Mouse (Mus musculus) mesoderm, embryonic 11.5 days (tissue): ENCODE results near the gene Eif3k.
A peak's percentile ranks its signal among the peaks of the same experiment; 100 is the strongest.

Source experiments
- DNase-seq: peaks from one replicate; pipeline ENCODE4 v3.0.0-alpha.2; 2012; ENCODE audit warnings: low read depth, low spot score

Gene Eif3k

GRCm38 (mm10) chr7:28939418-28940183 lies 42.1 kb downstream of the Eif3k start:
- no peak for DNase-seq

GRCm38 (mm10) chr7:28938654-28939053 lies 43.0 kb downstream of the Eif3k start:
- DNase-seq, result no peak

- DNase-seq, result no peak
Observed at GRCm38 (mm10) chr7:28936787-28937186, 44.9 kb downstream of the Eif3k start.

GRCm38 (mm10) chr7:28933825-28934224 lies 47.8 kb downstream of the Eif3k start:
- DNase-seq, result no peak

GRCm38 (mm10) chr7:28932421-28933041 lies 49.1 kb downstream of the Eif3k start:
- no peak for DNase-seq

GRCm38 (mm10) chr7:28931695-28932039 lies 50.0 kb downstream of the Eif3k start:
- no peak for DNase-seq

GRCm38 (mm10) chr7:28931032-28931694 lies 50.5 kb downstream of the Eif3k start:
- DNase-seq, result no peak

- no peak for DNase-seq
Observed at GRCm38 (mm10) chr7:28930320-28931031, 51.2 kb downstream of the Eif3k start.

GRCm38 (mm10) chr7:28929381-28929780 lies 52.3 kb downstream of the Eif3k start:
- DNase-seq, result no peak

- DNase-seq, result no peak
Observed at GRCm38 (mm10) chr7:28926172-28926571, 55.5 kb downstream of the Eif3k start.

- DNase-seq, result peak; percentile 67
Observed at GRCm38 (mm10) chr7:28925317-28925716, 56.3 kb downstream of the Eif3k start.

GRCm38 (mm10) chr7:28924802-28925201 lies 56.9 kb downstream of the Eif3k start:
- DNase-seq, result no peak

- peak; percentile 79 for DNase-seq
Observed at GRCm38 (mm10) chr7:28923865-28924291, 57.8 kb downstream of the Eif3k start.

GRCm38 (mm10) chr7:28922606-28923005 lies 59.1 kb downstream of the Eif3k start:
- DNase-seq, result no peak

GRCm38 (mm10) chr7:28921722-28922465 lies 59.8 kb downstream of the Eif3k start:
- DNase-seq, result no peak
